11 mouse cellular contexts compared by ENCODE assay signal in genomic region chr12:105109406-105109805, GRCm38 (mm10). TPM values are rescaled to one million over a fixed set of nuclear protein-coding genes. Genes with fewer than 3 reads are reported as not detected.
DNase-seq lines count a peak whose midpoint lies in the region; ATAC-seq lines count a peak whose summit lies in the region.
"Had no signal": no experiment of that assay in that cellular context is flagged by ENCODE, and none has a peak within 500 bp of the region (broad histone marks: within the 10 kb centered on the region; RNA-seq: fewer than 3 reads in every experiment).

No protein-coding gene starts in this region.

- H3K27ac ChIP-seq in hindbrain, embryonic 15.5 days (replicated peaks) = peak overlapping the region; percentile 34; the same call in 1 of the 2 replicates
- H3K27ac ChIP-seq in hindbrain, embryonic 11.5 days (ENCODE audit: low read depth, low read length) = no peak overlapping the region
- no peak overlapping the region for H3K27ac ChIP-seq in midbrain, embryonic 14.5 days (replicated peaks; ENCODE audit: low read depth, low read length)
- H3K27ac ChIP-seq in forebrain, embryonic 16.5 days (ENCODE audit: low read length) = no peak overlapping the region

- no peaks in the 10 kb centered on the region for H3K27me3 ChIP-seq in hindbrain, embryonic 15.5 days
- H3K27me3 ChIP-seq in hindbrain, embryonic 11.5 days (ENCODE audit: control insufficient read depth, insufficient read depth, low read length) = no peaks in the 10 kb centered on the region
- no peaks in the 10 kb centered on the region for H3K27me3 ChIP-seq in midbrain, embryonic 14.5 days (ENCODE audit: control insufficient read depth, insufficient read depth, low read length)
- no peaks in the 10 kb centered on the region for H3K27me3 ChIP-seq in forebrain, embryonic 16.5 days (replicated peaks; ENCODE audit: control insufficient read depth, insufficient read depth, low read length)

- DNase-seq in hindbrain, embryonic 11.5 days (ENCODE audit: low spot score) = no peak
- peak; percentile 20 for DNase-seq in ovary, postnatal 36 days (ENCODE audit: low spot score)
- no peak for DNase-seq in ovary, postnatal 10 days (ENCODE audit: low spot score)
- DNase-seq in layer of hippocampus, adult 9-11 months = peak; percentile 57
- no peak for DNase-seq in midbrain, embryonic 14.5 days
- DNase-seq: kidney, adult 9 months; lung, postnatal 14 days had no signal

- no peak; the same call in 1 of the 2 replicates for ATAC-seq in hindbrain, embryonic 15.5 days (ENCODE audit: low FRiP score, low read depth)
- ATAC-seq in hindbrain, embryonic 11.5 days (ENCODE audit: low FRiP score) = no peak
- ATAC-seq in midbrain, embryonic 14.5 days (ENCODE audit: low FRiP score, low TSS enrichment) = no peak
- ATAC-seq in forebrain, embryonic 16.5 days = no peak

- WGBS in hindbrain, embryonic 15.5 days = 73% methylated on average over 3 of the region's 3 CpGs
- 79% methylated on average over 3 of the region's 3 CpGs for WGBS in hindbrain, embryonic 11.5 days
- WGBS in midbrain, embryonic 14.5 days = 83% methylated on average over 3 of the region's 3 CpGs
- WGBS in forebrain, embryonic 16.5 days = 70% methylated on average over 3 of the region's 3 CpGs

- no peak overlapping the region for H3K9ac ChIP-seq in hindbrain, embryonic 15.5 days
- no peak overlapping the region for H3K9ac ChIP-seq in hindbrain, embryonic 11.5 days (ENCODE audit: low read depth, low read length)
- no peak overlapping the region for H3K9ac ChIP-seq in midbrain, embryonic 14.5 days (replicated peaks; ENCODE audit: low read length)
- no peak overlapping the region for H3K9ac ChIP-seq in forebrain, embryonic 16.5 days (replicated peaks; ENCODE audit: low read depth, low read length)

- no peaks in the 10 kb centered on the region for H3K36me3 ChIP-seq in hindbrain, embryonic 15.5 days
- H3K36me3 ChIP-seq in hindbrain, embryonic 11.5 days (ENCODE audit: control insufficient read depth, insufficient read depth, low read length) = no peaks in the 10 kb centered on the region
- no peaks in the 10 kb centered on the region for H3K36me3 ChIP-seq in midbrain, embryonic 14.5 days (ENCODE audit: control insufficient read depth, insufficient read depth, low read length)
- H3K36me3 ChIP-seq in forebrain, embryonic 16.5 days (ENCODE audit: control insufficient read depth, insufficient read depth) = no peaks in the 10 kb centered on the region

- no peak overlapping the region for H3K4me2 ChIP-seq in hindbrain, embryonic 15.5 days
- H3K4me2 ChIP-seq in hindbrain, embryonic 11.5 days (replicated peaks; ENCODE audit: low read depth, low read length) = no peak overlapping the region
- no peak overlapping the region for H3K4me2 ChIP-seq in midbrain, embryonic 14.5 days (ENCODE audit: low read length)
- no peak overlapping the region for H3K4me2 ChIP-seq in forebrain, embryonic 16.5 days (ENCODE audit: low read length)
- H3K4me2 ChIP-seq: liver, embryonic 11.5 days had no signal

- peaks cover 30% of the 10 kb centered on the region for H3K4me1 ChIP-seq in hindbrain, embryonic 15.5 days (replicated peaks)
- peaks cover 2% of the 10 kb centered on the region; the same call in 1 of the 2 replicates for H3K4me1 ChIP-seq in hindbrain, embryonic 11.5 days (replicated peaks; ENCODE audit: control insufficient read depth, insufficient read depth, low read length)
- peaks cover 8% of the 10 kb centered on the region; the same call in 1 of the 2 replicates for H3K4me1 ChIP-seq in midbrain, embryonic 14.5 days (ENCODE audit: control insufficient read depth, insufficient read depth, low read length)
- peaks cover 8% of the 10 kb centered on the region for H3K4me1 ChIP-seq in forebrain, embryonic 16.5 days (replicated peaks; ENCODE audit: control insufficient read depth, insufficient read depth, low read length)

- no peak overlapping the region for H3K4me3 ChIP-seq in hindbrain, embryonic 15.5 days
- H3K4me3 ChIP-seq in hindbrain, embryonic 11.5 days (ENCODE audit: low read depth, low read length) = no peak overlapping the region
- no peak overlapping the region for H3K4me3 ChIP-seq in midbrain, embryonic 14.5 days (replicated peaks; ENCODE audit: low read depth, low read length)
- no peak overlapping the region for H3K4me3 ChIP-seq in forebrain, embryonic 16.5 days (replicated peaks; ENCODE audit: low read length)

- H3K9me3 ChIP-seq in hindbrain, embryonic 15.5 days = no peaks in the 10 kb centered on the region
- H3K9me3 ChIP-seq in hindbrain, embryonic 11.5 days (ENCODE audit: control insufficient read depth, low read length) = no peaks in the 10 kb centered on the region
- H3K9me3 ChIP-seq in midbrain, embryonic 14.5 days (ENCODE audit: control insufficient read depth, low read length) = no peaks in the 10 kb centered on the region
- no peaks in the 10 kb centered on the region for H3K9me3 ChIP-seq in forebrain, embryonic 16.5 days (ENCODE audit: control insufficient read depth, low read length)

RNA-seq across cellular contexts. Expression of gene Tcl1b2, which starts 36.4 kb away (rescaled TPM):
- polyA plus RNA-seq in hindbrain, embryonic 15.5 days (2015; fragmentation: Nextera tagmentation; extraction: Ambion mirVana) = not detected in 2 replicates
- not detected in 2 replicates for polyA plus RNA-seq in hindbrain, embryonic 11.5 days (2014; fragmentation: Nextera tagmentation; extraction: Ambion mirVana)
- not detected in 2 replicates for polyA plus RNA-seq in midbrain, embryonic 14.5 days (2014; fragmentation: Nextera tagmentation; extraction: Ambion mirVana)
- polyA plus RNA-seq in forebrain, embryonic 16.5 days (2015; fragmentation: Nextera tagmentation; extraction: Ambion mirVana) = not detected in 2 replicates
- polyA plus RNA-seq: liver, embryonic 11.5 days; stomach, embryonic 16.5 days had no signal

RNA-seq across cellular contexts. Expression of gene Tcl1b1, which starts 50.1 kb away (rescaled TPM):
- not detected in 2 replicates for polyA plus RNA-seq in hindbrain, embryonic 15.5 days (2015; fragmentation: Nextera tagmentation; extraction: Ambion mirVana)
- polyA plus RNA-seq in hindbrain, embryonic 11.5 days (2014; fragmentation: Nextera tagmentation; extraction: Ambion mirVana) = not detected in 2 replicates
- polyA plus RNA-seq in midbrain, embryonic 14.5 days (2014; fragmentation: Nextera tagmentation; extraction: Ambion mirVana) = not detected in 2 replicates
- not detected in 2 replicates for polyA plus RNA-seq in forebrain, embryonic 16.5 days (2015; fragmentation: Nextera tagmentation; extraction: Ambion mirVana)
- polyA plus RNA-seq: liver, embryonic 11.5 days; stomach, embryonic 16.5 days had no signal

Comparison
In these comparisons a context has a peak if more than half of its experiments do, and no peak if none do; other contexts are left out.
1. DNase-seq: peak in ovary, postnatal 36 days (single experiment) and layer of hippocampus, adult 9-11 months (single experiment); none in hindbrain, embryonic 11.5 days (single experiment), ovary, postnatal 10 days (single experiment) and midbrain, embryonic 14.5 days (single experiment).